Mouse (Mus musculus): ENCODE measurements at regions not wholly inside any gene's neighbourhood (a gene's known extent, or its start where the extent isn't known, plus 50 kb on each side); places are given as distances from the start of the nearest gene placed in this dataset.

GRCm38 (mm10) chr1:190056931-190057330 is 113.6 kb downstream of the Prox1 start:
- TF ChIP-seq CTCF (IDR thresholded peaks at IDR 0.05; ENCODE audit: extremely low read depth, insufficient read depth, low read length) = no peak
- no peak for TF ChIP-seq POLR2A (IDR thresholded peaks at IDR 0.05; ENCODE audit: extremely low read depth, insufficient read depth, low read length)
